Mouse (Mus musculus) C2C12 (cell line): ENCODE data around the gene Osmr. TPM values are rescaled to one million over a fixed set of nuclear protein-coding genes. Genes with fewer than 3 reads are reported as not detected.

Experiments used
- H3K27me3 ChIP-seq: one replicate; pipeline ENCODE4 v1.6.1; 2011; ENCODE audit not compliant: control insufficient read depth, insufficient read depth, insufficient read length
- H3K36me3 ChIP-seq: one replicate; pipeline ENCODE4 v1.6.1; 2011; ENCODE audit not compliant: control insufficient read depth, insufficient read depth
- H3K4me3 ChIP-seq: one replicate; pipeline ENCODE4 v1.5.1; 2011; ENCODE audit warnings: mild to moderate bottlenecking, control low read depth; ENCODE audit not compliant: poor library complexity, insufficient read depth, severe bottlenecking
- H3K79me2 ChIP-seq: one replicate; pipeline ENCODE4 v1.6.1; 2011; ENCODE audit not compliant: control insufficient read depth, insufficient read depth
- H3K79me3 ChIP-seq: one replicate; pipeline ENCODE4 v1.6.1; 2011; ENCODE audit warnings: low read depth, control low read depth
- H3ac ChIP-seq: one replicate; pipeline ENCODE3; 2011; ENCODE audit warnings: low read depth; ENCODE audit not compliant: control insufficient read depth, insufficient read length
- CEBPB ChIP-seq: IDR thresholded peaks from one replicate; pipeline ENCODE4 v1.6.1; 2011; ENCODE audit warnings: low read depth, mild to moderate bottlenecking, control low read depth, moderate library complexity
- CTCF ChIP-seq: IDR thresholded peaks from one replicate; pipeline ENCODE4 v1.5.1; 2011; ENCODE audit not compliant: control insufficient read depth, insufficient read depth, insufficient read length
- FOSL1 ChIP-seq: IDR thresholded peaks from one replicate; pipeline ENCODE4 v1.8.0; 2011; ENCODE audit warnings: mild to moderate bottlenecking, low read length; ENCODE audit not compliant: poor library complexity, insufficient read depth, severe bottlenecking
- MAX ChIP-seq: IDR thresholded peaks from one replicate; pipeline ENCODE4 v1.6.1; 2011; ENCODE audit warnings: mild to moderate bottlenecking, control low read depth
- MYOD1 ChIP-seq: IDR thresholded peaks from one replicate; pipeline ENCODE4 v1.6.1; 2011; ENCODE audit warnings: low read depth; ENCODE audit not compliant: control insufficient read depth, insufficient read length
- MYOG ChIP-seq: IDR thresholded peaks from one replicate; pipeline ENCODE4 v1.6.1; 2011; ENCODE audit not compliant: control insufficient read depth, insufficient read length; ENCODE audit errors: extremely low read depth
- USF1 ChIP-seq: IDR thresholded peaks from one replicate; pipeline ENCODE4 v1.6.1; 2011; ENCODE audit warnings: low read depth, mild to moderate bottlenecking, control low read depth, moderate library complexity
- polyA plus RNA-seq: library from polyadenylated mRNA; unstranded; fragments of >200 nt; fragmentation: generic; extraction: Trizol; gene quantifications from one replicate; pipeline ENCODE4 v1.2.1, GENCODE M21; 2012; ENCODE audit warnings: missing spikeins

Gene Osmr
- polyA plus RNA-seq, 1 experiment, result 5.9 TPM

- peaks cover 99% of the 10 kb centered on the region for H3K36me3 ChIP-seq
- H3K79me3 ChIP-seq, result no peaks in the 10 kb centered on the region
- no peaks in the 10 kb centered on the region for H3K79me2 ChIP-seq
- no peaks in the 10 kb centered on the region for H3K27me3 ChIP-seq
- no peak for TF ChIP-seq MYOG
- no peak for TF ChIP-seq CEBPB
- TF ChIP-seq USF1, result no peak
- no peak for TF ChIP-seq CTCF
- no peak for TF ChIP-seq MYOD1
- TF ChIP-seq FOSL1, result no peak
- no peak for TF ChIP-seq MAX
- H3ac ChIP-seq, result no peak overlapping the region
- H3K4me3 ChIP-seq, result no peak overlapping the region
These were observed 81.9 kb downstream of the Osmr start for GRCm38 (mm10) chr15:6792846-6793245.

- no peak overlapping the region for H3K4me3 ChIP-seq
- TF ChIP-seq MYOG, result no peak
- H3K79me2 ChIP-seq, result no peaks in the 10 kb centered on the region
- no peak overlapping the region for H3ac ChIP-seq
- H3K79me3 ChIP-seq, result no peaks in the 10 kb centered on the region
- H3K27me3 ChIP-seq, result no peaks in the 10 kb centered on the region
- H3K36me3 ChIP-seq, result peaks cover 99% of the 10 kb centered on the region
These were observed 83.1 kb downstream of the Osmr start for GRCm38 (mm10) chr15:6791648-6792047.

GRCm38 (mm10) chr15:6790011-6790410 is 84.8 kb downstream of the Osmr start:
- H3K27me3 ChIP-seq, result no peaks in the 10 kb centered on the region
- H3ac ChIP-seq, result no peak overlapping the region
- peaks cover 99% of the 10 kb centered on the region for H3K36me3 ChIP-seq
- H3K79me3 ChIP-seq, result no peaks in the 10 kb centered on the region
- no peak overlapping the region for H3K4me3 ChIP-seq
- no peaks in the 10 kb centered on the region for H3K79me2 ChIP-seq
- no peak for TF ChIP-seq CEBPB
- TF ChIP-seq FOSL1, result no peak
- no peak for TF ChIP-seq MYOG
- TF ChIP-seq MYOD1, result no peak
- no peak for TF ChIP-seq USF1
- TF ChIP-seq MAX, result no peak
- no peak for TF ChIP-seq CTCF

- H3K79me3 ChIP-seq, result no peaks in the 10 kb centered on the region
- TF ChIP-seq USF1, result no peak
- no peak for TF ChIP-seq FOSL1
- TF ChIP-seq CEBPB, result no peak
- no peak for TF ChIP-seq MYOD1
- TF ChIP-seq MAX, result no peak
- TF ChIP-seq MYOG, result no peak
- no peak for TF ChIP-seq CTCF
- no peaks in the 10 kb centered on the region for H3K79me2 ChIP-seq
- no peak overlapping the region for H3K4me3 ChIP-seq
- H3K27me3 ChIP-seq, result no peaks in the 10 kb centered on the region
- peaks cover 99% of the 10 kb centered on the region for H3K36me3 ChIP-seq
- no peak overlapping the region for H3ac ChIP-seq
These were observed 87.5 kb downstream of the Osmr start for GRCm38 (mm10) chr15:6787236-6787635.

- H3K4me3 ChIP-seq, result no peak overlapping the region
- H3K79me3 ChIP-seq, result no peaks in the 10 kb centered on the region
- H3ac ChIP-seq, result no peak overlapping the region
- TF ChIP-seq CEBPB, result no peak
- TF ChIP-seq FOSL1, result no peak
- TF ChIP-seq MYOG, result no peak
- no peak for TF ChIP-seq MYOD1
- TF ChIP-seq USF1, result no peak
- no peak for TF ChIP-seq MAX
- no peak for TF ChIP-seq CTCF
- H3K36me3 ChIP-seq, result peaks cover 99% of the 10 kb centered on the region
- H3K27me3 ChIP-seq, result no peaks in the 10 kb centered on the region
- no peaks in the 10 kb centered on the region for H3K79me2 ChIP-seq
These were observed 88.6 kb downstream of the Osmr start for GRCm38 (mm10) chr15:6786212-6786611.

- Histone ChIP-seq H3K27me3 (no peaks in the 10 kb centered on the region), H3K79me3 (no peaks in the 10 kb centered on the region), H3K79me2 (no peaks in the 10 kb centered on the region), H3K4me3 (no peak overlapping the region), H3ac (no peak overlapping the region), H3K36me3 (peaks cover 81% of the 10 kb centered on the region)
- TF ChIP-seq USF1 (no peak), MAX (no peak), FOSL1 (no peak), MYOD1 (no peak), CTCF (no peak), CEBPB (no peak), MYOG (no peak)
These were observed 102.5 kb downstream of the Osmr start for GRCm38 (mm10) chr15:6772265-6772664.

Other genes with a start within 250 kb of the Osmr start
- 2.7 TPM for gene Rictor, start 166.6 kb downstream of the Osmr start, polyA plus RNA-seq
- 15.2 TPM for gene Lifr, start 215.6 kb upstream of the Osmr start, polyA plus RNA-seq